Comparison of ENCODE assay signal across 24 mouse cellular contexts in the genomic region with DNA sequence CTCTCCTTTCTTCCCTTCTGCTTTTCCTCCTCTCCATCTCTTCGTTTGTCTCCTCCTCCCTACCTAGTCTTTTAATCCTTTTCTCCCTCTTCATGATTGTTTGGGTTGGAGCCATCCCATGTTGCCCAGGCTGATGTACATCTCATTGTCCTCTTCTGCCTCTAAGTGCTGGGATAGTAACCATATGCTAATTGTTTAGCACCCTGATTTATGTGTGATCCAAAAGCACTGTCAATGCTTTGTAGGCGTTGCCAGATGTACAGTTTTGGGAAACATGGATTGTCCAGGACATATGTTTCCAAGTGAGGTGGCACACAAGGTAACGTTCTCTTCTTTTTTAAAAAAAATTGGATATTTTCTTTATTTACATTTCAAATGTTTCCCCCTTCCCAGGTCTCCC.
"Had no signal": no experiment of that assay in that cellular context is flagged by ENCODE, and none has a peak within 500 bp of the region (broad histone marks: within the 10 kb centered on the region; RNA-seq: fewer than 3 reads in every experiment).

No protein-coding gene starts in this region.

- H3K4me1 ChIP-seq: heart, embryonic 13.5 days; heart, embryonic 15.5 days; hindbrain, embryonic 13.5 days; intestine, embryonic 15.5 days; limb, embryonic 13.5 days; limb, embryonic 15.5 days; liver, embryonic 12.5 days had no signal

- H3K4me3 ChIP-seq: heart, adult 2 months; heart, embryonic 13.5 days; heart, embryonic 15.5 days; hindbrain, embryonic 13.5 days; intestine, embryonic 15.5 days; layer of hippocampus, adult 2 months; limb, embryonic 13.5 days; limb, embryonic 15.5 days; liver, embryonic 12.5 days had no signal

- H3K36me3 ChIP-seq: heart, embryonic 13.5 days; heart, embryonic 15.5 days; hindbrain, embryonic 13.5 days; intestine, embryonic 15.5 days; limb, embryonic 13.5 days; limb, embryonic 15.5 days; liver, embryonic 12.5 days had no signal

- H3K4me2 ChIP-seq: heart, embryonic 11.5 days; heart, embryonic 13.5 days; heart, embryonic 15.5 days; hindbrain, embryonic 13.5 days; intestine, embryonic 15.5 days; limb, embryonic 13.5 days; limb, embryonic 15.5 days; liver, embryonic 12.5 days had no signal

- H3K27me3 ChIP-seq: heart, embryonic 13.5 days; heart, embryonic 15.5 days; hindbrain, embryonic 13.5 days; intestine, embryonic 15.5 days; limb, embryonic 13.5 days; limb, embryonic 15.5 days; liver, embryonic 12.5 days had no signal

- H3K27ac ChIP-seq: heart, adult 2 months; heart, embryonic 13.5 days; heart, embryonic 15.5 days; hindbrain, embryonic 13.5 days; intestine, embryonic 15.5 days; layer of hippocampus, adult 2 months; limb, embryonic 13.5 days; limb, embryonic 15.5 days; liver, embryonic 12.5 days; liver, embryonic 14.5 days had no signal

- ATAC-seq: hindbrain, embryonic 16.5 days; inflammation-experienced regulatory T-cells, adult 6 months; intestine, embryonic 15.5 days; intestine, postnatal 0 days; liver, embryonic 12.5 days had no signal

- DNase-seq: gastrocnemius, postnatal 14 days; gastrocnemius, postnatal 36 days; heart, adult 2 months; heart, postnatal 14 days; heart, postnatal 36 days; kidney, adult 18-20 months; kidney, adult 8-10 months; kidney, postnatal 10 days; kidney, postnatal 25 days; kidney, postnatal 4 days; left cerebral cortex, postnatal 4 days had no signal

- H3K9ac ChIP-seq: heart, embryonic 13.5 days; heart, embryonic 15.5 days; hindbrain, embryonic 13.5 days; intestine, embryonic 15.5 days; limb, embryonic 13.5 days; limb, embryonic 15.5 days; liver, embryonic 12.5 days; liver, embryonic 14.5 days had no signal

- H3K9me3 ChIP-seq: heart, embryonic 13.5 days; heart, embryonic 15.5 days; hindbrain, embryonic 13.5 days; intestine, embryonic 15.5 days; limb, embryonic 13.5 days; limb, embryonic 15.5 days; liver, embryonic 12.5 days had no signal
